Mouse (Mus musculus): ENCODE measurements around the gene Cela2a.
"Not testable (repeated sequence)": the region's sequence is repeated elsewhere in the genome, so short reads cannot be mapped to it uniquely, and the experiment has no call there.

The Cela2a gene

DNA sequence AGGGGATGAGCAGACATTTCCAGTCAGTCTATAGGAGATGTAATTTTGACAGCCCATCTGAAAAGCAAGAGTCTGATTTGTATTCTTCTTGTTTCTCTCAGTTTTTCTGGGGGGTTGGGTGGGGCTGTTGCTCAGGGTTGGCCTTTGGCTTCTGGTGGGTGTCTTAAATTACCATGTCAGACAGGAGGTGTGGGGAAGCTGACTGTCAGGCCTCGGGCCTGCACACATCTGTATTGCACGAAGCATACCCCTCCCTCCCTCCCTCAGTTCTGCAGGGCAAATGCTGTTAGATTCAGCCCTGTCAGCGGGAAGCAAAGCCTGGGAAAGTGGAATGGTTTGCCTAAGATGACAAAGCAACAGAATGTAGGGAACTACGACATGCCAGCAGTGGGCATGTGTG is 29.0 kb downstream of the Cela2a start:
- DNase-seq (ENCODE audit: low spot score) = no peak

GRCm38 (mm10) chr4:141796356-141796755 is 29.6 kb downstream of the Cela2a start:
- no peak for DNase-seq (ENCODE audit: low spot score)

GRCm38 (mm10) chr4:141794152-141794535 is 31.8 kb downstream of the Cela2a start:
- peak; percentile 13 for DNase-seq (ENCODE audit: low spot score)

- DNase-seq (ENCODE audit: low spot score) = peak; percentile 100
Measured at GRCm38 (mm10) chr4:141793282-141794151, 32.4 kb downstream of the Cela2a start, which contains the start of gene Casp9. Casp9 (plus strand) TSS chr4:141793612.

DNA sequence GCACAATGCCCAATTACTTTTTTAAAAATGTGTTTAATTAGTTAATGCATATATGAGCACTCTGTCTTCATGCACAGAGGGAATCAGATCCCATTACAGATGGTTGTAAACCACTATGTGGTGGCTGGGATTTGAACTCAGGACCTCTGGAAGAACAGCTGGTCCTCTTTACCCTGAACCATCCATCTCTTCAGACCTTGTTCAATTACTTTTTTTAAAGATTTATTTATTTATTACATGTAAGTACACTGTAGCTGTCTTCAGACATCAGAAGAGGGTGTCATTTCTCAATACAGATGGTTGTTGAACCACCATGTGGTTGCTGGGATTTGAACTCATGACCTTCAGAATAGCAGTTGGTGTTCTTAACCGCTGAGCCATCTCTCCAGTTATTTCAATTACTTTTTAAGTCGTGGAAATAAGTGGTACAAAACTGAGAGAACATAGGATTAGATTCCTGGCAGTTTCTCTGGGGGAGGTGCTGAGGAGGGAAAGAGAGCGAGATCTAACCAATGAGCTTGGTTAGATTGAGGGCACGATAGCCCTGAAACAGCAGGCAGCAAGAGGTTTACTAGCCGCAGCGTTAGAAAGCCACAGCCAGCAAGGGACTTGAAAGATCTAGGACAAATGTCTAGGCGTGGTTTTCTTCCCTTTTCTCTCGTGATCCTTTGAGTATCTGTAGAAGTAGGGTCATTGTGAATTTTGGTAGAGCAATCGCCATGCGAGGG is 33.2 kb downstream of the Cela2a start:
- no peak for DNase-seq (ENCODE audit: low spot score)

GRCm38 (mm10) chr4:141791951-141792350 is 34.0 kb downstream of the Cela2a start:
- no peak for DNase-seq (ENCODE audit: low spot score)

DNA sequence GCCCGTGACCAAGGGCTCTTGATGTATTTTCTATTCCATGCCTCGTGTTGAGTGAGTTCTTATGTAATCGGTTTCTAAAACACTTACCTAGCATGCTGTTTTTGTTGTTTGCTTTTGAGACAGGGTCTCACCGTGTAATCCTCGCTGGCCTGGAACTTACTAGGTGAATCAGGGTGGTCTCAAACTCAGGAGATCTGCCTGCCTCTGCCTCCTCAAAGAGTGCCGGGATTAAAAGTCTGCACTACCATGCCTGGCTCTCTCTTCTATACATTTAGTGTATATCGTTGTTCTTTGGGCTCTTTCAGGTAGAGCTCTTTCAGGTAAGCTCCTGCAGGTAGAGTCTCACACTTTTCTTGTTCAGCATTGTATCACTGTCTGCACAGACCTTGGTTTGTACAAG is 34.5 kb downstream of the Cela2a start:
- no peak for DNase-seq (ENCODE audit: low spot score)

GRCm38 (mm10) chr4:141790524-141790990 is 35.4 kb downstream of the Cela2a start, which contains the start of gene Dnajc16:
Dnajc16 (minus strand) TSS chr4:141790931.
- peak; percentile 100 for DNase-seq (ENCODE audit: low spot score)

DNA sequence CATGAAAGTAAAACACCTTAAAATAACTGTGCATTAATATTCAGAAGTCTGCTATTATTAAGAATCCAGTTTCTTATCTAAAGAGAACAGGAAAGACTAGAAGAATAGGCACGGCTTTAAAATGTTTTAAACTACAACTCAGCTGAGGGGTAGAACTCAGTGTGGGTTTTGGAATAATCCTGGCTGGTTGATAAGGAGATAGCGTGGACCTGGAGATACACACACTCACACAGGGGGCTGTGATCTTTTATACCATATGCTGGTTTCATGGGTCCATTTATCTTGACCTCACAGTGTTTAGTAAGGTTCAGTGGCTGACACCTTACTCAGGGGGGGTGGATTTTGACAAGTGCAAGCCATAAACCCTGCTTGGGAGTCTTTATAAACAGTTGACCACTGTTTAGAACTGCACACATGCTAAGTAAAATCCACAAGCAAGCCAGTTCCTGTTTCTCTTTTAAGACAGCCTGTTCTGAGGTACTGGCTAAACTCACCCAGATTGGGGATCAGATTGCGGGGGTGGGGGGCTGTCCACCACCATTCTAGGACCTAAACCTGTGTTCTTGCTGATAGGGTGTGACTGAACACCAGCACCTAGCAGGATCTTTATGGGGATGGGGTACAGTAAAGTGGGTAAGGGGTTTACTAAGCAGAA is 36.3 kb downstream of the Cela2a start:
- no peak for DNase-seq (ENCODE audit: low spot score)

DNA sequence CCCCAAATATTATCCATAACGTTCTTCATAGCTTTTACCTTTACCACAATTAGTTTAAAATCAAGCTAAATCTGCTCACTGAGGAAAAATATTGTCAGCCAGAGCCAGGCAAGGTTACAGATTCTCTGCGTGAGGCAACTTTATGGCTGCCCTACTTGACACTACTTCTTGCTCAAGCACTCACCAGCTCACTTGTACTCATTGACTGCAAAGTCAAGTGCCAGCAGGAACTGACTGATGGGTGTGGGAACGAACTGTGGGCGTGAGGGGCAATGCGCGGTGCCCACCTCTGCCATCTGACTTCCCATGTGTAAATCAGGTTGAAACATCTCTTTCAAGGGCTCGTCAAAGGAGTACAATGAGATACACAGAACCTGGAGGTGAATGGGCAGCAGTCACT is 38.5 kb downstream of the Cela2a start:
- no peak for DNase-seq (ENCODE audit: low spot score)

DNA sequence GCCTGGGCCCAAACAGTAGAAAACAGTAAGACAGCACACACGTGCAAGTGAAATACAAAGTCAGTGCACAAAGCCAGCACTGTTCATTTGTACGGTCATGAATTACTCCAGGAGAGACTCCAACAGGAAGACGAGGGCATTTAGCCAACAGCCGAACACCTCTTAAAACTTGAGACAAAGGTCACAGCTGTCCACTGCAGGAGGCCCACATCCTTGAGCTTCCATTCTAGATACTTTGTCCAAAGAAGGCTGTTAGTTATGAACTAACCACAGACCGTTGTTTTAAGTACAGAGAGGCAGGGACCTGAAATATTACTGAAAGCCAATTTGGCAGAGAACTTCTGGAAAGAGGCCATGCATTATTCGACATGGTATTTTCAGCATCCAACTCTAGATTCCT is 38.9 kb downstream of the Cela2a start:
- no peak for DNase-seq (ENCODE audit: low spot score)

- no peak for DNase-seq (ENCODE audit: low spot score)
Measured at GRCm38 (mm10) chr4:141786141-141786540, 39.8 kb downstream of the Cela2a start.

DNA sequence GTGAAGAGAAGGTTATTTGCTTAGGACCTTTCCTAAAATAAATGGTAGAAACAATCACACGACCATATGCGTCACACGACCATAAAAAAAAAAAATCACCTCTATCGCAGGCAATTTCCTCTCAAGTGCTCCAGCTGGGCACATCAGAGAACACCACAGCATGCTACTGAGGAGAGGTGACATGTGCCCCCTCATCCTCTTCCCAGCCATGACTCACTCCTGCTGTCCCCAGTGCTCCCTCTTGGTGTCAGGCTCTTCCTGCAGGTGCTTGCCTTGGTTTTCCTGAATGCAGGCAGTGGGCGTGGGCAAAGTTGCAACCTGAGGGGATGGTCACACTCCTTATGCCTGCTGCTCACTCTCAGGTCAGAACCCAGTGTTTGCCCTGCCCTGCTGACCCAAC is 41.1 kb downstream of the Cela2a start:
- DNase-seq (ENCODE audit: low spot score) = no peak

- no peak for DNase-seq (ENCODE audit: low spot score)
Measured at GRCm38 (mm10) chr4:141781201-141781985, 44.6 kb downstream of the Cela2a start.

DNA sequence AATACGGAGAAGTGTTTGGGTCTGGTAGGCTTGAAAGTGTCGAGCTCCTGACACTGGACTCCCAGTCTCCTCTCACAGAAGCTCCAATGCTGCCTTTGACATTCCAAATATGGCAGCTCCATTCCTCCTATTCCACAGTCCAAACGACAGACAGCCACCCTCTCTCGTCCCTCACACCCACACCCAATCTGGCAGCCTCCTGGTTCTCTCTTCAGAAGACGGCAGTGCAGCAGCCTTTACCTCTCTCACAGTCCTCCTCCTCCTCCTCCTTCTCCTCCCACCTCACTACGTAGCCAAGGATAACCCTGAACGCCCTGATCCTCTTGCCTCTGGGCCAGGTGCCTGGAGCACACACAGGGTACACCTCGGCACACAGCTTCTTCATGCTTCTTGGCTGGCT is 46.1 kb downstream of the Cela2a start:
- no peak for DNase-seq (ENCODE audit: low spot score)

DNA sequence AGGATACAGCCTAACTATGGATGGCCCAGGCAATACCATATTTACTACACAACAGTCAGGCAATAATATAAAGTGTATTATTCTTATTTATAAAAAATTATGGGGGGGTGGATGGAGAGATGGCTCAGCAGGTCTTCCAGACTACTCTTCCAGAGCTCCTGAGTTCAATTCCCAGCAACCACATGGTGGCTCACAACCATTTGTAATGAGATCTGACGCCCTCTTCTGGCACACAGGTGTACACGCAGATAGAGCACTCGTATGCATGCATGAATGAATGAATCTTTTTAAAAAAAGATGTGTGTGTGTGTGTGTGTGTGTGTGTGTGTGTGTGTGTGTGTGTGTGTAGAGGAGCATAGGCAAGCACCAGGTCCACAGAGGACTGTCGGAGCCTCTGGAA is 52.9 kb downstream of the Cela2a start:
- not testable (repeated sequence) for DNase-seq (ENCODE audit: low spot score)

- no peak for DNase-seq (ENCODE audit: low spot score)
Measured at GRCm38 (mm10) chr4:141771823-141772222, 54.1 kb downstream of the Cela2a start.

GRCm38 (mm10) chr4:141769501-141770160 is 56.3 kb downstream of the Cela2a start:
- DNase-seq (ENCODE audit: low spot score) = no peak

DNA sequence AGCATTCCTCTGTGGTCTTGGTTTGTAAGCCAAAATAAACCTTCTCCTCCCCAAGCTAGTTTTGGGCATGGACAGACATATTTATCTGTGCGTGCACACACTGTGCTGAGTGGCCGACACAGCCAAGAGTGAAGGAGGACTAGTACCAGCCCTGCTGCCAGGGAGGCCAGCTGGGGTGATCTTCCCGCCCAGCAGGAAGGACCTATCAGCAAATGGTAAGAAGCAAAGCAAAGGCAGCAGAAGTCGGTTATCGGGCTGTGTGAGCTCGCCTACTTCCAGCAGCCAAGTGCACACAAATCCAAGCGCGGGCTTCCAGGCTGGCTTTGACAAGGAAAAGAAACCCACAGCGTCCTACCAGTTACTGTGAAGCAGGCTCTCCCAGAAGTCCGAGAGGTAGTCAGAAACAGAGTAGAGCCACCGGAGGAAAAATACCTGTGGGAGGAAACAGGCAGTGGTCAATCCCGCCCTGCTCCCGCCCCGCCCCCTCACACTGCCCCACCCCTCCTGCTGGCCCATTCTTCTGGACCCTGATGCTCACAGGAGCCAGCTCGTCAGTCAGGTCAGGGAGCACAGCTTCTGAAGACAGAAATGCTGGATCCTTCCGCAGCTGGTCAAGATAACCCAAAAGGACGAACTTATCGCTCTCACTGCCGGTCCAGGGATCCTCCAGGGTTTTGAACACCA is 58.5 kb downstream of the Cela2a start:
- DNase-seq (ENCODE audit: low spot score) = no peak

DNA sequence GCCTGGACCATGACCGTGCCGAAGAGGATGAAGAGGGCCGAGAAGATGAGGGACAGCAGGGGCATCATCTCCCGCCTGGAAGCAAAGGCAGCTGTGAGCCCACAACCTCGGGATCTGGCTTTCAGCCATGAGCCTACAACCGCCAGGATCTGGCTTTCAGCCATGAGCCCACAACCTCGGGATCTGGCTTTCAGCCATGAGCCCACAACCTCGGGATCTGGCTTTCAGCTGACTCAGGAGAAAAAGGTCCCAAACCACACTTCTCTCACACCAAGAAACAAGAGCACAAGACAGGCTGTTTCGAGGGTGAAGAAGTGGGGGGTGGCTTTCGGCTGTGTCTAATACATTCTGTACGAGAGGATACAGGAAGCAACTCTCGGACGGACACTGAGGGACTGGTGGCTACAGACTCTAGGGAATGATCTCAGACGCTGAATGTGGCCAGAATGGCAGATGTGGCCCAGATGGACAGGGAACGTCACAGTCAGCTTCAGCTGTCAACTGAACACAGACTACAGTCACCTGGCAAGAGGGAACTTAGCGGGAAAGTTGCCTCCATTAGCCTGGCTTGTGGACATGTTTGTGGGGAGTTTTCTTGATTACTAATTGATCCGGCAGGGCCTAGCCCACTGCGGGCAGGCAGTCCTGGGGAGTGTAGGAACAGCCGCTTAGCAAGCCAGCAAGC is 59.1 kb downstream of the Cela2a start:
- no peak for DNase-seq (ENCODE audit: low spot score)
